Mouse (Mus musculus) stomach, postnatal 0 days (tissue): ENCODE results near the gene Commd1. TPM values are rescaled to one million over a fixed set of nuclear protein-coding genes. Genes with fewer than 3 reads are reported as not detected.

Experiments
- ATAC-seq: fragments of 200-750 bp; cut with Nextera tagmentation; 2 replicates; pipeline ENCODE4 v1.8.0; 2017; ENCODE audit not compliant: low FRiP score, low TSS enrichment
- DNase-seq: peaks from one replicate; pipeline ENCODE4 v3.0.0-alpha.2; 2016; ENCODE audit warnings: low spot score
- H3K27ac ChIP-seq: fragments of 300-500 bp; sonication (generic); replicated peaks from 2 replicates; pipeline ENCODE4 v1.5.1; 2014; ENCODE audit warnings: mild to moderate bottlenecking, control low read depth
- H3K27me3 ChIP-seq: fragments of 300-500 bp; sonication (generic); 2 replicates; pipeline ENCODE4 v1.6.1; 2014; ENCODE audit warnings: low read length; ENCODE audit not compliant: control insufficient read depth, insufficient read depth
- H3K36me3 ChIP-seq: fragments of 300-500 bp; sonication (generic); 2 replicates; pipeline ENCODE4 v1.6.1; 2014; ENCODE audit warnings: low read length, mixed read lengths; ENCODE audit not compliant: control insufficient read depth, insufficient read depth
- H3K4me1 ChIP-seq: fragments of 300-500 bp; sonication (generic); replicated peaks from 2 replicates; pipeline ENCODE4 v1.6.1; 2014; ENCODE audit warnings: antibody characterized with exemption; ENCODE audit not compliant: control insufficient read depth, insufficient read depth
- H3K4me2 ChIP-seq: fragments of 300-500 bp; sonication (generic); replicated peaks from 2 replicates; pipeline ENCODE4 v1.6.1; 2014; ENCODE audit warnings: low read depth, mild to moderate bottlenecking, control low read depth, moderate library complexity
- H3K4me3 ChIP-seq: fragments of 300-500 bp; sonication (generic); 2 replicates; pipeline ENCODE4 v1.5.1; 2014; ENCODE audit warnings: low read depth, low read length, control low read depth
- H3K9ac ChIP-seq: fragments of 300-500 bp; sonication (generic); 2 replicates; pipeline ENCODE4 v1.6.1; 2014; ENCODE audit warnings: mild to moderate bottlenecking, low read length, control low read depth, mixed read lengths
- H3K9me3 ChIP-seq: fragments of 300-500 bp; sonication (generic); 2 replicates; pipeline ENCODE4 v1.6.1; 2016; ENCODE audit warnings: low read length; ENCODE audit not compliant: control insufficient read depth
- CTCF ChIP-seq: IDR thresholded peaks from 2 replicates; pipeline ENCODE4 v1.5.1; 2016; ENCODE audit warnings: antibody characterized with exemption, low read depth, mild to moderate bottlenecking, moderate library complexity
- EP300 ChIP-seq: optimal IDR thresholded peaks from 2 replicates; pipeline ENCODE3; 2016; ENCODE audit warnings: antibody characterized with exemption
- WGBS: fragments of 180-500 bp; shearing (Covaris S2); extraction: QIAGEN DNeasy Blood & Tissue Kit; methylation state at CpG from one replicate; pipeline ENCODE4 v1.1.7; 2014; 5-methylcytosine and 5-hydroxymethylcytosine counted together
- polyA plus RNA-seq: library from polyadenylated mRNA; unstranded; fragments of >200 nt; fragmentation: Nextera tagmentation; extraction: Ambion mirVana; gene quantifications from 2 replicates; pipeline ENCODE4 v1.2.1, GENCODE M21; 2015

Gene Commd1
- polyA plus RNA-seq, 1 experiment from 2014 or later = 269 TPM

GRCm38 (mm10) chr11:22851416-22851815 lies 130.8 kb downstream of the Commd1 start:
- no peak overlapping the region for H3K27ac ChIP-seq
- no peaks in the 10 kb centered on the region; the same call in 1 of the 2 replicates for H3K36me3 ChIP-seq
- ATAC-seq (no peak), DNase-seq (no peak)
- peaks cover 12% of the 10 kb centered on the region; the same call in 1 of the 2 replicates for H3K4me1 ChIP-seq
- no peaks in the 10 kb centered on the region for H3K9me3 ChIP-seq
- no peak overlapping the region for H3K9ac ChIP-seq
- no peaks in the 10 kb centered on the region for H3K27me3 ChIP-seq
- 27% methylated on average over 4 of the region's 4 CpGs for WGBS
- no peak overlapping the region for H3K4me2 ChIP-seq
- TF ChIP-seq EP300 (no peak), CTCF (no peak)
- H3K4me3 ChIP-seq = no peak overlapping the region

GRCm38 (mm10) chr11:22850077-22850476 lies 132.1 kb downstream of the Commd1 start:
- Histone ChIP-seq H3K9me3 (no peaks in the 10 kb centered on the region), H3K4me1 (peaks cover 21% of the 10 kb centered on the region), H3K36me3 (no peaks in the 10 kb centered on the region; the same call in 1 of the 2 replicates), H3K4me2 (0 out of 2 replicates have a peak overlapping the region, but pooled peaks have one; percentile 6), H3K9ac (no peak overlapping the region), H3K27me3 (no peaks in the 10 kb centered on the region), H3K27ac (peak overlapping the region; percentile 56; the same call in 1 of the 2 replicates), H3K4me3 (no peak overlapping the region)
- WGBS = 63% methylated on average over 4 of the region's 4 CpGs
- TF ChIP-seq EP300 (no peak), CTCF (no peak)
- DNase-seq (no peak), ATAC-seq (no peak)

- no peak for TF ChIP-seq EP300
- TF ChIP-seq CTCF = no peak
- ATAC-seq = no peak
- Histone ChIP-seq H3K9ac (no peak overlapping the region), H3K4me1 (peaks cover 26% of the 10 kb centered on the region), H3K4me2 (no peak overlapping the region), H3K4me3 (no peak overlapping the region), H3K9me3 (no peaks in the 10 kb centered on the region), H3K36me3 (no peaks in the 10 kb centered on the region; the same call in 1 of the 2 replicates), H3K27ac (peak overlapping the region; percentile 40), H3K27me3 (no peaks in the 10 kb centered on the region)
- no peak for DNase-seq
- 70% methylated on average over 5 of the region's 5 CpGs for WGBS
Observed at GRCm38 (mm10) chr11:22848649-22849195, 133.5 kb downstream of the Commd1 start.

- DNase-seq (peak; percentile 44), ATAC-seq (peak; percentile 53)
- no peaks in the 10 kb centered on the region for H3K9me3 ChIP-seq
- peaks cover 26% of the 10 kb centered on the region for H3K4me1 ChIP-seq
- H3K36me3 ChIP-seq = no peaks in the 10 kb centered on the region; the same call in 1 of the 2 replicates
- no peak overlapping the region for H3K4me3 ChIP-seq
- no peaks in the 10 kb centered on the region for H3K27me3 ChIP-seq
- peak overlapping the region; percentile 40 for H3K27ac ChIP-seq
- WGBS = 33% methylated on average over 8 of the region's 8 CpGs
- TF ChIP-seq EP300 (no peak), CTCF (no peak)
- H3K9ac ChIP-seq = no peak overlapping the region
- H3K4me2 ChIP-seq = no peak overlapping the region
Observed at GRCm38 (mm10) chr11:22847732-22848648, 134.2 kb downstream of the Commd1 start.

GRCm38 (mm10) chr11:22846960-22847731 lies 135.0 kb downstream of the Commd1 start:
- H3K4me2 ChIP-seq = no peak overlapping the region
- 56% methylated on average over 8 of the region's 8 CpGs for WGBS
- ATAC-seq (no peak), DNase-seq (no peak)
- H3K27me3 ChIP-seq = no peaks in the 10 kb centered on the region
- H3K36me3 ChIP-seq = no peaks in the 10 kb centered on the region; the same call in 1 of the 2 replicates
- TF ChIP-seq EP300 (no peak), CTCF (no peak)
- H3K9ac ChIP-seq = no peak overlapping the region
- no peaks in the 10 kb centered on the region for H3K9me3 ChIP-seq
- H3K4me3 ChIP-seq = no peak overlapping the region
- peaks cover 26% of the 10 kb centered on the region for H3K4me1 ChIP-seq
- H3K27ac ChIP-seq = no peak overlapping the region; the same call in 1 of the 2 replicates

Other genes starting within 250 kb of the Commd1 start
- 15.1 and 18.4 TPM in 2 replicates for gene B3gnt2, start 121.4 kb downstream of the Commd1 start, polyA plus RNA-seq
- 2.0 and 2.2 TPM in 2 replicates for gene Zrsr1, start 10.4 kb downstream of the Commd1 start, polyA plus RNA-seq
- gene Gm28048, start 292 bp downstream of the Commd1 start, polyA plus RNA-seq = 14.0 and 18.8 TPM in 2 replicates
- gene Cct4, start 8.1 kb upstream of the Commd1 start, polyA plus RNA-seq = 123 and 124 TPM in 2 replicates
- 3.0 and 3.2 TPM in 2 replicates for gene Fam161a, start 25.1 kb upstream of the Commd1 start, polyA plus RNA-seq